Mouse (Mus musculus): ENCODE measurements around the gene Xirp1. TPM values are rescaled to one million over a fixed set of nuclear protein-coding genes. Genes with fewer than 3 reads are reported as not detected.

Gene Xirp1
- polyA plus RNA-seq, 1 experiment from 2014 or later, result 0.38 TPM

GRCm38 (mm10) chr9:119965186-119965585, 58.2 kb downstream of the Xirp1 start:
- WGBS, result 63% methylated on average over 3 of the region's 3 CpGs
- Histone ChIP-seq H3K4me1 (peaks cover 17% of the 10 kb centered on the region), H3K27me3 (no peaks in the 10 kb centered on the region), H3K9me3 (replicated peaks) (no peaks in the 10 kb centered on the region), H3K9ac (no peak overlapping the region), H3K27ac (no peak overlapping the region), H3K36me3 (no peaks in the 10 kb centered on the region), H3K4me3 (replicated peaks) (no peak overlapping the region), H3K4me2 (no peak overlapping the region)
- ATAC-seq (replicated peaks; ENCODE audit: low FRiP score), result no peak

GRCm38 (mm10) chr9:119964206-119964605, 59.2 kb downstream of the Xirp1 start:
- H3K9me3 ChIP-seq (replicated peaks), result no peaks in the 10 kb centered on the region
- H3K4me3 ChIP-seq (replicated peaks), result no peak overlapping the region
- H3K27ac ChIP-seq, result 0 out of 2 replicates have a peak overlapping the region, but pooled peaks have one; percentile 1
- H3K4me2 ChIP-seq, result no peak overlapping the region
- WGBS, result 78% methylated on average over 3 of the region's 3 CpGs
- no peaks in the 10 kb centered on the region for H3K27me3 ChIP-seq
- H3K4me1 ChIP-seq, result peaks cover 14% of the 10 kb centered on the region
- no peak overlapping the region for H3K9ac ChIP-seq
- H3K36me3 ChIP-seq, result no peaks in the 10 kb centered on the region
- ATAC-seq (replicated peaks; ENCODE audit: low FRiP score), result no peak

Other genes with a start within 250 kb of the Xirp1 start
- gene Scn11a, start 198.1 kb downstream of the Xirp1 start, polyA plus RNA-seq (2015; fragmentation: Nextera tagmentation; extraction: Ambion mirVana), result 0.04 TPM in 2 replicates
- gene Wdr48, start 128.7 kb downstream of the Xirp1 start, polyA plus RNA-seq (2015; fragmentation: Nextera tagmentation; extraction: Ambion mirVana), result 51.9 and 53.6 TPM in 2 replicates
- gene Gorasp1, start 86.0 kb downstream of the Xirp1 start, polyA plus RNA-seq (2015; fragmentation: Nextera tagmentation; extraction: Ambion mirVana), result 27.7 and 29.7 TPM in 2 replicates
- 0.26 and 0.29 TPM in 2 replicates for gene Ttc21a, start 86.0 kb downstream of the Xirp1 start, polyA plus RNA-seq (2015; fragmentation: Nextera tagmentation; extraction: Ambion mirVana)
- 5.6 and 7.1 TPM in 2 replicates for gene Csrnp1, start 38.9 kb downstream of the Xirp1 start, polyA plus RNA-seq (2015; fragmentation: Nextera tagmentation; extraction: Ambion mirVana)
- gene Cx3cr1, start 46.3 kb upstream of the Xirp1 start, polyA plus RNA-seq (2015; fragmentation: Nextera tagmentation; extraction: Ambion mirVana), result 6.6 and 7.3 TPM in 2 replicates
- gene Ccr8, start 68.5 kb upstream of the Xirp1 start, polyA plus RNA-seq (2015; fragmentation: Nextera tagmentation; extraction: Ambion mirVana), result 0.18 TPM in 1 of 2 replicates, not detected in the other
- 32.4 and 37.1 TPM in 2 replicates for gene Slc25a38, start 86.8 kb upstream of the Xirp1 start, polyA plus RNA-seq (2015; fragmentation: Nextera tagmentation; extraction: Ambion mirVana)
- gene Rpsa, start 104.1 kb upstream of the Xirp1 start, polyA plus RNA-seq (2015; fragmentation: Nextera tagmentation; extraction: Ambion mirVana), result 1,407 and 1,464 TPM in 2 replicates
- gene Mobp, start 126.1 kb upstream of the Xirp1 start, polyA plus RNA-seq (2015; fragmentation: Nextera tagmentation; extraction: Ambion mirVana), result not detected in 2 replicates